In genomic region chr13:114107499-114107898, GRCm38 (mm10) we compare ENCODE assay signal across 18 mouse cellular contexts.
"Had no signal": no experiment of that assay in that cellular context is flagged by ENCODE, and none has a peak within 500 bp of the region (broad histone marks: within the 10 kb centered on the region; RNA-seq: fewer than 3 reads in every experiment).

No protein-coding gene starts in this region.

- H3K27ac ChIP-seq: liver, embryonic 14.5 days; midbrain, embryonic 10.5 days; midbrain, embryonic 13.5 days; midbrain, embryonic 15.5 days; neural tube, embryonic 13.5 days; neural tube, embryonic 15.5 days had no signal

- H3K4me3 ChIP-seq: midbrain, embryonic 10.5 days; midbrain, embryonic 13.5 days; midbrain, embryonic 15.5 days; myocyte; neural tube, embryonic 13.5 days; neural tube, embryonic 15.5 days had no signal

- ATAC-seq: midbrain, embryonic 13.5 days; midbrain, embryonic 15.5 days had no signal

- DNase-seq: lung, adult 18-20 months; lung, embryonic 14.5 days; lung, postnatal 10 days; lung, postnatal 4 days; retina, postnatal 1 day; right cerebral cortex, postnatal 25 days; right cerebral cortex, postnatal 4 days; spleen, adult 18-20 months; thymus, adult 18-20 months; thymus, postnatal 14 days; thymus, postnatal 36 days had no signal
